Mouse (Mus musculus) hindlimb bud, embryonic 11.5 days (tissue): ENCODE results near the gene Gm11992.

Source experiments
- DNase-seq: peaks from one replicate; pipeline ENCODE4 v3.0.0-alpha.2; 2012; ENCODE audit warnings: low read depth, low spot score; ENCODE audit errors: extremely low spot score

Gene Gm11992

DNA sequence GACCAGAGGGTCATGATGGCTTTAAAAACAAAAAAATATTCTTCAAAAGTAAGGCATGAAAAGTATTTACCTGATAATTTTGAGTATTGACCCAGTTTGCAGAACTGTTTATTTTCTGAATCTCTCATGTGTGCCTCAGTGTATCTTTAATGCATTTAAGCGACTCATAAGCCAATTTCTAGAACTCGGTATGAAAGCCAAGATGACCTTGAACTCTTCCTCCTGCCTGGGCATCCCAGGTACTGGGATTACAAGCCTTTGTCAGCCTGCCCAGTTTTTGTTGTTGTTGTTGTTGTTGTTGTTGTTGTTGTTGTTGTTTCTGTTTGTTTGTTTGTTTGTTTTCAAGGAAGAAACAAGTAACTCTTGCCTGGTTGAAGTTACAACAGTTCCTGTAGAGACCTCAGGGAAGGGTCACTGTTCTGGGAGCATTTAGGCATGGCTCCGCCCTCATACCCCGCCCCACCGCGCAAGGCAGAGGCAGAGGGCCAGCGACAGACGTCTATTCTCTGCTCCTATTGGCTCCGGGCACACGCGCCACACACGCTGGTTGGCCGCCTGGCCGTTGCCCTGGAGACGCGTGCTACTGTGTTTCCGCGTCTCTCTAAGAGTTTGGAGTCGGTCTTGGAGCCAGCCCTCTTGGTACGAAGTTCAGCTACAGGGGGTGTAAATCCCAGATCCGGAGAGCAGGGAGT, at the start of gene Gm11992:
Gene Gm11992, plus strand, starts transcription at position 584 of the 692 bp plus-strand sequence.
- DNase-seq = peak; percentile 56

DNA sequence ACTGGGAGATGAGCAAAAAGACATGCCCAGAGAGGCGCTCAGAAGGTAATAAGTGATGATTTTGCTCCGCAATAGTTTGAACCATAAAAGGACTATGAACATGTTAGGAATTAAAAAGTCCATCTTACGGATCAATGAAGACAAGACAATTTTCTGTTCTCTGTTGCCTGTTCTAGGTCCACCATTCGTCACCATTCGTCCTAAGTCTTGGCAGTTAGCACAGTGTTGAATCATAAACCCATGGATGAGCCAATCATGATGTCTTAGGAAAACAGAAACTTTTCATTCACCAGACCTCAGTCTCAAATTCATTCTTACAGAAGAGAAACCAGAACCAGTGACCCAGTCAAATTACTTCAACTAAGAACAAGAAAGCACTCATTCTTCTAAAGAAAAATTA, 39.6 kb upstream of the Gm11992 start:
- DNase-seq = no peak

DNA sequence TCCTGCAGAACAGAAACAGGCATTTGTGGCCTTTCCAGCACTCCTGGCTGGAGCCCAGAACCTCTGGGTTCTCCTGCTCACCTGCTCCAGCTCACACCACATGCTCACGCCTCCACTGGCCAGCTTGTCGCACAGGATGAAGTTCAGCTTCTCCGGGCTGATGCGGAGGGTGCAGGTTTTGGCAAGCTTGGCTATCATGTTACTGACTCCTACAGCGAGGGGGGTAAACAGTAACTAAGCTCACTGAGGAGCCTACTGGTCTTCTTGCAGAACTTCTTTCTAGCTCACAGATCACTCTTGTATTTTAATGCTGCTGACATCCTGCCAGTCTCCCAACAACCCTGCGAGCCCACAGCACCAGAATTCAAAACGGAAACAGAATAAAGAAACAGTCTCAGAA, 38.0 kb upstream of the Gm11992 start:
- peak; percentile 33 for DNase-seq

- peak; percentile 24 for DNase-seq
Observed at GRCm38 (mm10) chr11:9010853-9011339, 37.5 kb upstream of the Gm11992 start, which contains the start of gene Hus1. Hus1 (minus strand) TSS chr11:9011191.

- DNase-seq = peak; percentile 16
Observed at GRCm38 (mm10) chr11:9011348-9011747, 37.0 kb upstream of the Gm11992 start.

DNA sequence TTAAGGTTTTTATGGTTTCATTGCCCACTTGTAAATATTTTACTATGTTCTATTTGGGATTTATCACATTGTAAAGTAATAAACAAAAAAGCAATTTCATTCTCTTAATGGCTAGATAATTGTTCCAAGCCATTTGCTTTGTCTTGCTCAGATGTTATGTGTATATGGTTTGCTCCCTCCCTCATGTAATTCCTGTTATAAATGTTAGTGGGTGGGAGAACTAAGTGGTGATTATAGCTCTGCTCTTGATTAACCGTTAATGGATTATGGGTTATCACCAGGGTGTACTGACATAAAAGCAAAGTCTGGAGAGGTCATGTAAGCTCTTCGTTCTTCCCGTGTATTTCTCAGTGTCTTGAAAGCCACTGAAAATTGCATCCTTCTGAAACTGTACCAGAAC, 33.7 kb upstream of the Gm11992 start:
- DNase-seq = no peak

DNA sequence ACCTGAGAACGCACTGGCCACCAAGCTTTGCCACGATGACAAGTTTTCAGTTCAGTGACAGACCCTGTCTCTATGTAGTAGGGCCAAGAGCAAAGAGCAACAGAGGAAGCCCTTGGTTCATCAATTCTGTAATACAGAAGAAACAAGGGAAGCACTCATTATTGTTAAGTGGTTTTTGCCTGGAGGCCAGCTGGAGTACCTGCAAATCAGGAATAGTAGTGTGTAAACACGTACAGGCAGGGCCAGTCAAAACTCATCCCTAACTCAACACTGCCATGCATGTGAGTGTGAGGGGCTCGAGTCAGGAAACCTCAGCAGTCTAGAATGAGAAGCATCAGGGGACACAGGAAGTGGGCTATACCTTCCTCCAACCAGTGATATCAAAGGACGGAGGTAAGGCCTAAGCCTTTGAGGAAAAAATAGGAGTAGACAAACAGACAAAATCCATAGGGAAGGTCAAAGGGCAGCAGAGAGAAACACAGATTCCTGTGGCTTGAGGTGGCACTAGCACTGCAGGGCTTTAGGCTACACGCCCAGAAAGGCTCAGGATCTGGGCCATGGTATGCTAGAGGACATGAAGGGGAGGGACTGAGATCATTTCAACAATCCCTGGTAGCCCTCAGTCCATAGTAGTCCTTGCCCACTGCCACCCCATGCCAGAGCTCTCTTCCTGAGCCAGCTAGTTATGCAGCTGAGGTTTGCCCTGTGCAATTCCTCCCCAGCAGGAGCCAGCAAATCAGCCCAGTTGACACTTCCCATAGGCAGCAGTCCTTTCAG, 29.7 kb upstream of the Gm11992 start:
- no peak for DNase-seq

DNA sequence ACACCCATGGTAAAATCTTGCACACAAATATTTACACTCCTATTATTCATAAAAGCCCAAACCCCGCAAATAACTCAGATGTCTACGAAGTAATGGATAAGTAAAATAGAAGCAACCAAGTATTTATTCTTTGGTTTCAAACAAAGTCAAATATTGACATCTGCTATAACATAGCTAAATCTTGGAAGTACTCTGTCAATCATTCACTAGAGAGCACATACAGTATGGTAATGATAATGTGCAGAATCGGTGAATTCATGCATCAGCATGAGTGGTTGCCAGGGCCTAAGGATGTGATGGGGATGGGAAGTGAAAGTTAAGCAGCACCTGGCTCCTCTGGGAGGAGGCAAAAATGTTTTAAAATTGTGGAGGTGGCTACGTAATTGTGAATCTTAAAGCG, 28.2 kb upstream of the Gm11992 start:
- DNase-seq = no peak

DNA sequence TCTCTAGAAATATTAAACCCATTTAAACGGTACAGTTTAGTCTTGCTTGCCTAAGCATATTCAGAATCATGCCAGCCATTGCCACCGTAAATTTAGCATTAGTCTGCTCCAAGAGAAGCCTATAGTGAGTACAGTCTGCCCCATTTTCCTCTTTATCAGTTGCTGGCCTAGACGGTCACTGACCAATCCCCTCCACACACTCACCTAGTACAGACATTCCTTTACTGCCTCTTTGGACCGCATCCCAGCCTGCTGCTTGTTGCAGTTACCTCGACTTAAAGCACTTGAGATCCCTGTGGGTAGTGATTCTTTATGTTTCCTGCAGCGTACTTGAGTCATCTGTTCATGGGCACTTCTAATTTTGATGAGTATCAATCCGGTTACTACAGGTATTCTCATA, 23.6 kb upstream of the Gm11992 start:
- DNase-seq = no peak

- DNase-seq = no peak
Observed at GRCm38 (mm10) chr11:9025211-9025610, 23.2 kb upstream of the Gm11992 start.

GRCm38 (mm10) chr11:9031530-9031929, 16.9 kb upstream of the Gm11992 start:
- DNase-seq = no peak

GRCm38 (mm10) chr11:9046546-9046945, 1.8 kb upstream of the Gm11992 start:
- DNase-seq = no peak

GRCm38 (mm10) chr11:9047044-9047443, 1.4 kb upstream of the Gm11992 start:
- DNase-seq = no peak

DNA sequence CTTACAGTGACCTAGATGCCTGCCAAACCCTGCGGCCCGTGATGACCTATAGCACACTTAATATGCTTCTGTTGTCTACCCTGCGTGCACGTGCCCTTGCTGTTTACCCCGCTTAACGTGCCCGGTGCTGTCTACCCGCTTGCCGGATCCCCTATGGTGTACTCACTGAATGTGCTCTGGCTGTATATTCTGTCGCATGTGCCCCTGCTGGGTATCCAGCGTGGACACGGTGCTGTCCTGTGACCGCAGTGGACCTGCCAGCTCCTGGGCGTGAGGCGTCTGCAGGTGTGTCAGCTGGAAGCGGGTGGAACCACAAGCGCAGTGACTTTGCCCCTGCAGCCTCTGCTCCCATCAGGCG, 288 bp downstream of the Gm11992 start, which contains the start of gene Sun3:
Gene Sun3, minus strand, starts transcription at position 289 of the 358 bp plus-strand sequence.
- no peak for DNase-seq

DNA sequence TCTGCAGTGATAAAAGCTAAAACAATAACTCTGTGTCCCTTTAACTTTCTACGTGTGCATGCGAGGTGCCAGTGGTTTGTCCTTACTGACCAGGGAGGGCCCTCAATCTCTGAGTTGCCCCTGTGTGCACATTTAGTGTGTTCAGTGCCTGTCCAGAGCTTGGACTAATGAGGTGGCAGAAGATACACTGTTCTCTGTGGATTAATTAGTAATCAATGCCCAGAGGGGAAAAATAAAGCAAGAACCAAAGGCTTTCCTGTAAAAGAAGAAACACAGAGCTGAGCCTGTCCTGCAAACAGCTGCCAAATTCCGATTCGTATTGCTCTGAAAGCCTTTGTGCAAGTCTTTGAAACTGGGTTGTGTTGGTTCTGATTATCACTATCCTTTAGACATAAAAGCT, 1.8 kb downstream of the Gm11992 start:
- no peak for DNase-seq

GRCm38 (mm10) chr11:9051895-9052294, 3.5 kb downstream of the Gm11992 start:
- DNase-seq = no peak

GRCm38 (mm10) chr11:9056937-9057336, 8.5 kb downstream of the Gm11992 start:
- no peak for DNase-seq

DNA sequence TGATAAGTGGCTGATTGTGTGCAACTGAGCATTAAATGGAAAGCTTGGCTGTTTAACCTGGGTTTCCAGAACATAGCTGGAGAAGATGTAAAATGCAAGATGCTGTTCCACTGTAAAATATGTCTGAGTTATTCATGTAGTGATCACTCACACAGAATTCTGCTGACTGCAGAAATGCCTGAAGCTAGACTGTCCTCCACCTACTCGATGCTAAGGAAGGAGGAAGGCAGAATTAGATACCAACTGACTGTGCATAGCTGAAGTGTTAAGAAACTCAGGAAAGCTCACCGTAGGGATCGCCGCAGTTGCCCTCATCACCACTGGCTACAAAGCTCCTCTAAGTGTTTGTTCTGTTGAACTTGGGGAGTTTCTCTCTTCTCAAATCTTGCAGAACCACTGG, 9.3 kb downstream of the Gm11992 start:
- DNase-seq = no peak

DNA sequence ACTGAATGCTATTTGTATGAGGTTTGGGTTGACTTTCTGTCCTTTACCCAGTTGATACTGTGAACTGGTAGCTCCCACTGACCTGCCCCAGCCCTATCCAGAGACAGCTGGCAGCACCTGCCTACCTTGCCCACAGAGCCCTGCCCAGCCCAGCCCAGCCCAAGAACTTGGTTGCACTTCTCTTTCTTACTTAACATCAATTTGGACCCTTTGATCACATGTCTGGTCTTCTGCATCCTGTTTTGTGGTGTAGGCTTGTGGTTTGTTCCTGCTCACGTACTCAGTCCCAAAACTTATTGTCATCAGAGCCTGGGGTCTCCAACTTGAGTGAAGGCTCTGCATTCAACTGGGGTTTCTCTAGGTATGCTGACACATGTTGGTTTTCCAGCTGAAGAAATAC, 11.6 kb downstream of the Gm11992 start:
- DNase-seq = no peak

- no peak for DNase-seq
Observed at GRCm38 (mm10) chr11:9060484-9060883, 12.1 kb downstream of the Gm11992 start.

DNA sequence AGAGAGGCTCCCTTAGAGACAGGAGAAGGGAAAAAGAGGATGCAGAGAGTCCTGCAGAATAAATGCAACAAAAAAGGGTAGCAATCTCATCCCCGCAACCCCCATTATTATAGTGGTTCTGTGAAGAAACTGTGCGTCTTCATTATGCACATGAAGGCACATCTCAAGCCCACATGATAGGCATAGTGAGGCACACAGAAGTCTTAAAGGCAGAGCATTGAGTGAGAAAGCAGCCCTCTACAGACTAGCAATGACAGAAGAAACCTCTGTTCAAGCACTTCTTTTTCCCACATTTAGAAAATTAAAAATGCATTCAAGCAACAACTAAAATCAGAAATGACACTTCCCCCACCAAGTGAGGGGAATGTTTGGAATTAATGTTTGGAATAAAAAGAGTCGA, 28.1 kb downstream of the Gm11992 start:
- DNase-seq = no peak

- DNase-seq = no peak
Observed at GRCm38 (mm10) chr11:9113189-9113588, 64.8 kb downstream of the Gm11992 start.
